In genomic region chr7:19363881-19364280, GRCm38 (mm10) we compare ENCODE assay signal across 9 mouse cellular contexts. TPM values are rescaled to one million over a fixed set of nuclear protein-coding genes. Genes with fewer than 3 reads are reported as not detected.
DNase-seq lines count a peak whose midpoint lies in the region; ATAC-seq and TF ChIP-seq lines count a peak whose summit lies in the region.
"Had no signal": no experiment of that assay in that cellular context is flagged by ENCODE, and none has a peak within 500 bp of the region (broad histone marks: within the 10 kb centered on the region; RNA-seq: fewer than 3 reads in every experiment).

No protein-coding gene starts in this region.

- 4% methylated on average over 18 of the region's 18 CpGs for WGBS in forebrain, embryonic 10.5 days
- 3% methylated on average over 18 of the region's 18 CpGs for WGBS in forebrain, embryonic 12.5 days

- peaks cover 46% of the 10 kb centered on the region for H3K4me1 ChIP-seq in forebrain, embryonic 10.5 days
- H3K4me1 ChIP-seq in forebrain, embryonic 12.5 days, result peaks cover 38% of the 10 kb centered on the region
- peaks cover 2 to 9% of the 10 kb centered on the region in 2 experiments; a peak in 2 of 4 replicates for H3K4me1 ChIP-seq in ES-E14 (ENCODE audit: control insufficient read depth in 2 of 2, insufficient read depth in 2 of 2, low read length in 2 of 2, poor library complexity in 1 of 2)
- peaks cover 56% of the 10 kb centered on the region for H3K4me1 ChIP-seq in megakaryocyte, embryonic 14.5 days

- H3K27ac ChIP-seq in forebrain, embryonic 10.5 days, result 0 out of 2 replicates have a peak overlapping the region, but pooled peaks have one; percentile 40
- no peak overlapping the region for H3K27ac ChIP-seq in forebrain, embryonic 12.5 days
- H3K27ac ChIP-seq in ES-E14 (ENCODE audit: insufficient read depth, low read depth, low read length, poor library complexity, severe bottlenecking), result no peak overlapping the region
- H3K27ac ChIP-seq: liver, embryonic 15.5 days had no signal

- no peak for ATAC-seq in forebrain, embryonic 12.5 days (ENCODE audit: low FRiP score)

- H3K4me3 ChIP-seq in forebrain, embryonic 10.5 days, result peak overlapping the region; percentile 10; the same call in 1 of the 2 replicates
- no peak overlapping the region for H3K4me3 ChIP-seq in forebrain, embryonic 12.5 days (replicated peaks)
- no peak overlapping the region for H3K4me3 ChIP-seq in ES-E14 (ENCODE audit: insufficient read depth in 1 of 2, low read depth in 1 of 2, low read length in 2 of 2, poor library complexity in 1 of 2, severe bottlenecking in 1 of 2)
- peak overlapping the region; percentile 31 for H3K4me3 ChIP-seq in megakaryocyte, embryonic 14.5 days (replicated peaks)
- H3K4me3 ChIP-seq: liver, embryonic 15.5 days had no signal

- H3K9ac ChIP-seq in forebrain, embryonic 12.5 days, result no peak overlapping the region; the same call in 1 of the 2 replicates
- H3K9ac ChIP-seq in ES-E14 (ENCODE audit: insufficient read depth, low read depth, low read length, poor library complexity, severe bottlenecking), result peak overlapping the region; percentile 2; the same call in 1 of the 2 replicates
- H3K9ac ChIP-seq: liver, embryonic 15.5 days had no signal

- H3K36me3 ChIP-seq in forebrain, embryonic 10.5 days (replicated peaks), result no peaks in the 10 kb centered on the region
- H3K36me3 ChIP-seq in forebrain, embryonic 12.5 days (replicated peaks), result no peaks in the 10 kb centered on the region; the same call in 1 of the 2 replicates
- no peaks in the 10 kb centered on the region for H3K36me3 ChIP-seq in ES-E14 (ENCODE audit: control insufficient read depth, insufficient read depth, low read length, poor library complexity, severe bottlenecking)
- peaks cover 7% of the 10 kb centered on the region for H3K36me3 ChIP-seq in megakaryocyte, embryonic 14.5 days (replicated peaks; ENCODE audit: low read length)
- H3K36me3 ChIP-seq: liver, embryonic 15.5 days had no signal

- peak; percentile 67 for DNase-seq in forebrain, embryonic 10.5 days (ENCODE audit: extremely low spot score, low spot score)
- peak; percentile 83 for DNase-seq in ES-E14 (ENCODE audit: low read depth, low spot score)
- peak; percentile 78 for DNase-seq in cerebellum, adult 8-10 months
- peak; percentile 73 for DNase-seq in heart, adult 8-10 months (ENCODE audit: low spot score)
- DNase-seq in kidney, postnatal 14 days, result peak; percentile 85
- peak; percentile 86 for DNase-seq in testis, postnatal 10 days (ENCODE audit: low spot score)

- H3K4me2 ChIP-seq in forebrain, embryonic 12.5 days, result no peak overlapping the region
- H3K4me2 ChIP-seq: liver, embryonic 15.5 days had no signal

- no peaks in the 10 kb centered on the region for H3K9me3 ChIP-seq in forebrain, embryonic 10.5 days
- H3K9me3 ChIP-seq in forebrain, embryonic 12.5 days, result no peaks in the 10 kb centered on the region
- no peaks in the 10 kb centered on the region for H3K9me3 ChIP-seq in ES-E14 (ENCODE audit: control insufficient read depth, insufficient read depth, low read depth, low read length)
- no peaks in the 10 kb centered on the region for H3K9me3 ChIP-seq in megakaryocyte, embryonic 14.5 days
- H3K9me3 ChIP-seq: liver, embryonic 15.5 days had no signal

- H3K27me3 ChIP-seq in forebrain, embryonic 10.5 days (ENCODE audit: poor library complexity, severe bottlenecking), result peaks cover 31% of the 10 kb centered on the region
- H3K27me3 ChIP-seq in forebrain, embryonic 12.5 days, result peaks cover 23% of the 10 kb centered on the region
- peaks cover 8% of the 10 kb centered on the region for H3K27me3 ChIP-seq in megakaryocyte, embryonic 14.5 days (replicated peaks)

- in situ Hi-C loops in ES-E14 (cut with MboI; ENCODE audit: low sequenced_read_pairs in 2 of 2, unreplicated experiment in 2 of 2), result no loop called here

TF ChIP-seq in ES-E14, 5 proteins besides CTCF, POLR2A, EP300 and RAD21:
- peak; percentile 53; the same call in 1 of the 2 replicates for TF ChIP-seq HCFC1 (IDR thresholded peaks at IDR 0.05; ENCODE audit: borderline replicate concordance, insufficient read depth, low read length)
- no peak for TF ChIP-seq CHD2 (IDR thresholded peaks at IDR 0.05; ENCODE audit: low read depth, low read length)

RNA-seq across cellular contexts. Expression of gene Ppp1r13l, which starts 4.3 kb away (rescaled TPM):
- 5.4 and 6.3 TPM in 2 replicates for polyA plus RNA-seq in forebrain, embryonic 10.5 days (2016; fragmentation: Nextera tagmentation; extraction: Ambion mirVana)
- polyA plus RNA-seq in forebrain, embryonic 12.5 days (2016; fragmentation: Nextera tagmentation; extraction: Ambion mirVana), result 4.8 and 5.3 TPM in 2 replicates
- total RNA-seq in ES-E14 (2012; rRNA removed), result 5.3 and 7.4 TPM in 2 replicates
- 10 to 100 TPM; 31.6 to 66.7 (median 47.6) TPM for total RNA-seq in heart, adult 8-10 months (2022)
- 21.5 and 54.3 TPM in 2 replicates for polyA plus RNA-seq in megakaryocyte, embryonic 14.5 days (2012; ENCODE audit: insufficient read depth, low replicate concordance)

RNA-seq across cellular contexts. Expression of gene Cd3eap, which starts 4.6 kb away (rescaled TPM):
- polyA plus RNA-seq in forebrain, embryonic 10.5 days (2016; fragmentation: Nextera tagmentation; extraction: Ambion mirVana), result 30.9 and 32.2 TPM in 2 replicates
- polyA plus RNA-seq in forebrain, embryonic 12.5 days (2016; fragmentation: Nextera tagmentation; extraction: Ambion mirVana), result 24.7 and 24.8 TPM in 2 replicates
- 18.3 and 26.7 TPM in 2 replicates for total RNA-seq in ES-E14 (2012; rRNA removed)
- total RNA-seq in heart, adult 8-10 months (2022), result 10 to 100 TPM in 1 of 4 experiments, 1 to 10 TPM in 3; 8.8 to 12.7 (median 9.4) TPM
- polyA plus RNA-seq in megakaryocyte, embryonic 14.5 days (2012; ENCODE audit: insufficient read depth, low replicate concordance), result 13.3 and 50.4 TPM in 2 replicates

RNA-seq across cellular contexts. Expression of gene Ercc2, which starts 17.9 kb away (rescaled TPM):
- 26.9 and 28.7 TPM in 2 replicates for polyA plus RNA-seq in forebrain, embryonic 10.5 days (2016; fragmentation: Nextera tagmentation; extraction: Ambion mirVana)
- 23.3 and 23.7 TPM in 2 replicates for polyA plus RNA-seq in forebrain, embryonic 12.5 days (2016; fragmentation: Nextera tagmentation; extraction: Ambion mirVana)
- total RNA-seq in ES-E14 (2012; rRNA removed), result 38.8 and 62.6 TPM in 2 replicates
- total RNA-seq in heart, adult 8-10 months (2022), result 10 to 100 TPM; 11.2 to 14.5 (median 13.2) TPM
- polyA plus RNA-seq in megakaryocyte, embryonic 14.5 days (2012; ENCODE audit: insufficient read depth, low replicate concordance), result 24.2 and 30.8 TPM in 2 replicates

RNA-seq across cellular contexts. Expression of gene Ercc1, which starts 19.3 kb away (rescaled TPM):
- polyA plus RNA-seq in forebrain, embryonic 10.5 days (2016; fragmentation: Nextera tagmentation; extraction: Ambion mirVana), result 95.3 and 96.1 TPM in 2 replicates
- polyA plus RNA-seq in forebrain, embryonic 12.5 days (2016; fragmentation: Nextera tagmentation; extraction: Ambion mirVana), result 89.7 and 100 TPM in 2 replicates
- total RNA-seq in ES-E14 (2012; rRNA removed), result 48.0 and 53.2 TPM in 2 replicates
- total RNA-seq in heart, adult 8-10 months (2022), result 10 to 100 TPM; 39.8 to 46.9 (median 44.4) TPM
- 36.5 and 52.2 TPM in 2 replicates for polyA plus RNA-seq in megakaryocyte, embryonic 14.5 days (2012; ENCODE audit: insufficient read depth, low replicate concordance)

RNA-seq across cellular contexts. Expression of gene Klc3, which starts 40.0 kb away (rescaled TPM):
- polyA plus RNA-seq in forebrain, embryonic 10.5 days (2016; fragmentation: Nextera tagmentation; extraction: Ambion mirVana), result 3.6 and 4.8 TPM in 2 replicates
- polyA plus RNA-seq in forebrain, embryonic 12.5 days (2016; fragmentation: Nextera tagmentation; extraction: Ambion mirVana), result 2.8 and 5.4 TPM in 2 replicates
- 10.1 and 19.5 TPM in 2 replicates for total RNA-seq in ES-E14 (2012; rRNA removed)
- 1 to 10 TPM in 1 of 4 experiments, under 1 TPM in 2, not detected in 1; 0.60 to 1.2 (median 0.75) TPM for total RNA-seq in heart, adult 8-10 months (2022)
- 1.3 TPM in 1 of 2 replicates, not detected in the other for polyA plus RNA-seq in megakaryocyte, embryonic 14.5 days (2012; ENCODE audit: insufficient read depth, low replicate concordance)

Comparison
In these comparisons a context has a peak if more than half of its experiments do, and no peak if none do; other contexts are left out.
1. H3K4me3 ChIP-seq: peak in forebrain, embryonic 10.5 days (single experiment) and megakaryocyte, embryonic 14.5 days (single experiment); none in forebrain, embryonic 12.5 days (single experiment) and ES-E14 (0 of 2).
2. Peak in every context shown above with its lines, with median percentiles within 50 percentile points of each other: DNase-seq.